Mouse (Mus musculus) kidney, adult 2 months (tissue): ENCODE data around the gene Bcl6b.

Experiments used
- CTCF ChIP-seq: fragments of 200-500 bp; conservative IDR thresholded peaks from 2 replicates; pipeline ENCODE4 v1.5.1; 2011; ENCODE audit warnings: low read depth, mild to moderate bottlenecking, control low read depth, low read length, moderate library complexity, mixed read lengths; ENCODE audit not compliant: insufficient read depth, insufficient read length
- POLR2A ChIP-seq: fragments of 200-500 bp; IDR thresholded peaks from one replicate; pipeline ENCODE4 v1.6.1; 2011; ENCODE audit warnings: low read depth, low read length, control low read depth

DNA sequence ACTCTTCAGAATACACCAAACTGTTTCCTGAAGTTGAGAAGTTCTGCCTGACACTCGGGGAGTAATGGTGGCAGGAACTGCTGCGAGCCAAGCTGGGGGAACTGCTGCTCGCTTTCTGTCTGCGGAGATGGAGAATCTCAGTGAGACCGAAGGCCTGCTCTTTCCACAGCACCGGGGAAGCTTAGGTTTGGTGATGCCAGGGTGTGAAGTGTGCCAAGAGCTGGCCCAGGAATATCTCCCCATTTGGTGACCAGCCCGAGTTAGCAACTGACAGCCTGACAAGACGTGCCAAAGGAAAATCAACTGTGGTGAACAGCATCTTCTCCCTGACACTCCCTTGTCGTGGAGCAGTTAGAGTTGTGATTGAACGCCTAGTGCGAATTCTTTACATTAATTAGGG lies 51.3 kb downstream of the Bcl6b start:
- TF ChIP-seq CTCF, result no peak
- no peak for TF ChIP-seq POLR2A
